Mouse (Mus musculus) bone marrow, adult 2 months (tissue): ENCODE results near the gene Rftn1.

ENCODE experiments used
- CTCF ChIP-seq: fragments of 200-500 bp; IDR thresholded peaks from 2 replicates; pipeline ENCODE4 v1.5.1; 2011; ENCODE audit warnings: low read length, control low read depth; ENCODE audit not compliant: control insufficient read depth, insufficient read depth
- POLR2A ChIP-seq: fragments of 200-500 bp; IDR thresholded peaks from 2 replicates; pipeline ENCODE4 v1.6.1; 2011; ENCODE audit warnings: low read depth, mild to moderate bottlenecking, control low read depth, low read length, borderline replicate concordance; ENCODE audit not compliant: control insufficient read depth

DNA sequence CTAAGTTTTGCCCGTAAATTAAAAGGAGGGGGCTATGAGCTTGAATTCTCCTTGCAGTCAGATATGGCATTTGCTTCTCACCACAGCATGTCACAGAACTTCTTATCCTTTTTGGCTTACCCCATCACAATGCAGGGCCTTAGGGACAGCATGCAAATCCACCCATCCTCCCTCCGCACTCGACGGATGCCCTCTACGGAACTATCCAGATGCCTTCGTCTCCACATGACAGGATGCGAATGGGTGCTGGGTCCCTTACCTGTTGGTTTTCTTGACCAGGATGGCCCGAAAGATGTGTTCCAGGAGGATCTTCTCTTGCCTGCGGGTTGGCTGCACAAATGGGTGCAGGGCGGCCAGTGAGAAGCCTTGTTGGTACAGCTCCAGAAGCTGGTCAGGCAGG, 83.7 kb downstream of the Rftn1 start:
- no peak for TF ChIP-seq POLR2A
- TF ChIP-seq CTCF: no peak
